Mouse (Mus musculus) embryo, embryonic 10 days (tissue): ENCODE measurements around the gene Olfr876.

ENCODE experiments used
- DNase-seq: peaks from one replicate; pipeline ENCODE4 v3.0.0-alpha.2; 2015; ENCODE audit warnings: low spot score

The Olfr876 gene

GRCm38 (mm10) chr9:37802731-37803130 is at the start of gene Olfr876:
TSS of gene Olfr876 (plus strand) at chr9:37803031.
- DNase-seq, result no peak

GRCm38 (mm10) chr9:37761728-37762127 is 41.1 kb upstream of the Olfr876 start:
- no peak for DNase-seq

- peak; percentile 12 for DNase-seq
Observed at GRCm38 (mm10) chr9:37762541-37762940, 40.3 kb upstream of the Olfr876 start.

GRCm38 (mm10) chr9:37770661-37771060 is 32.2 kb upstream of the Olfr876 start:
- no peak for DNase-seq

GRCm38 (mm10) chr9:37771759-37772158 is 31.1 kb upstream of the Olfr876 start, which contains the start of gene Olfr875:
TSS of gene Olfr875 (plus strand) at chr9:37771857.
- no peak for DNase-seq

- DNase-seq, result peak; percentile 71
Observed at GRCm38 (mm10) chr9:37782766-37783260, 20.0 kb upstream of the Olfr876 start.

GRCm38 (mm10) chr9:37783394-37784387 is 19.1 kb upstream of the Olfr876 start:
- peak; percentile 18 for DNase-seq

GRCm38 (mm10) chr9:37786411-37786810 is 16.4 kb upstream of the Olfr876 start:
- DNase-seq, result no peak

- no peak for DNase-seq
Observed at GRCm38 (mm10) chr9:37802055-37802454, 776 bp upstream of the Olfr876 start.

GRCm38 (mm10) chr9:37807235-37807634 is 4.4 kb downstream of the Olfr876 start:
- DNase-seq, result no peak

- no peak for DNase-seq
Observed at GRCm38 (mm10) chr9:37808456-37808855, 5.6 kb downstream of the Olfr876 start.

- no peak for DNase-seq
Observed at GRCm38 (mm10) chr9:37808976-37809375, 6.1 kb downstream of the Olfr876 start.

- no peak for DNase-seq
Observed at GRCm38 (mm10) chr9:37814696-37815095, 11.9 kb downstream of the Olfr876 start.

- no peak for DNase-seq
Observed at GRCm38 (mm10) chr9:37829881-37830280, 27.1 kb downstream of the Olfr876 start.

- DNase-seq, result no peak
Observed at GRCm38 (mm10) chr9:37833341-37833740, 30.5 kb downstream of the Olfr876 start.

GRCm38 (mm10) chr9:37849267-37849666 is 46.4 kb downstream of the Olfr876 start:
- DNase-seq, result no peak

- no peak for DNase-seq
Observed at GRCm38 (mm10) chr9:37853969-37854368, 51.1 kb downstream of the Olfr876 start, which contains the start of gene Olfr877. TSS of gene Olfr877 (plus strand) at chr9:37854269.
